Mouse (Mus musculus) T-helper 1 cell (primary cell): ENCODE measurements around the gene Ppp1r3d.

Source experiments
- in situ Hi-C: fragments of 300-600 bp; cut with MboI, MseI; formaldehyde crosslinking; loops from one replicate; pipeline ENCODE4 v1.15.1; 2025; ENCODE audit warnings: high pct_unique_total_duplicates

Gene Ppp1r3d

DNA sequence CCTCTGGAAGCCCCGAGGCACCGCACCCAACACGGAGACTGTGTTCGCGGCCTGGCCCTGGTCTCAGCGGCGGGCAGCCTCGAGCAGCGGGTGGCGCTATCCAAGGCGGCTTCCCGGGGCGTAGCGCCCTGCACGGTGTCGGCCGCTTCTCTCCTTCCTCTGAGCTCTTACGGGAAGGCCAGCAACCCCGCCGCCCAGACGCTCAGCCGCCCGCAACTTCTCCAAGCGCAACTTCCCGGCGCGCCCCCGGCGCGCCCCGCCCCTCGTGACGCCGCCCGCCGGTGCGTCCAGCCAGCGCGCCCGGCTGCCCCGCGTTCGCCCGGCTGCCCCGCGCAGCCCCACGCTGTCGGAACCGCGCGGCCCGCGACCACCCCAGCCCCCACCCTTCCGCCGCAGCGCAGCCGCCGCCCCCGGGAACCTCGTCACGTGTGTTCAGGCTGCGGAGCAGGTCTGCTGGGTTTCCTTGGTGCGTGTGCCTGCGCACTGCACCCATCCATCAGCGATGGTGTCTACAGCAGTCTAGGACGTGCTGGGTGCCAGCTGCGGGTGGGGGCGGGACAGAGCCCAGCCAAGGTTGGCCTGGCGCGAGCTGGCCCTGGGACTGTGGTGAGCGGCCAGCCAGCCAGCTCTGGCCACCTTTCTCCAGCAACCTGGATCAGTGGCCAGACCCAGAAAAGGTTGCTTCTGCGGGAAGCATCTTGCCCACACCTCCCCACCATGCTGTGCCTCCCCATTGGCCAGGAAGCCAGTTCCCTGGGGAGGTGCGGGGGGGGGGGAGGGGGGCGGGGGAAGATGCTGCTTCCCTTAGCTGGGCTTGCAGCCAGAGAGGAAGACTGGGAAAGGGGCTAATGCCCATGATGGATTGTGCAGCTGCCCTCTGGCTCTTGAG is at the start of gene Ppp1r3d, which contains the start of gene Fam217b:
Gene Ppp1r3d, minus strand, starts transcription at position 212 of the 889 bp plus-strand sequence.
Gene Fam217b, plus strand, starts transcription at position 264 of the 889 bp plus-strand sequence.
- in situ Hi-C loops = loop anchor here (25.0 kb wide), 1 partner anchor 1723 kb away; no protein-coding TSS in a partner anchor

DNA sequence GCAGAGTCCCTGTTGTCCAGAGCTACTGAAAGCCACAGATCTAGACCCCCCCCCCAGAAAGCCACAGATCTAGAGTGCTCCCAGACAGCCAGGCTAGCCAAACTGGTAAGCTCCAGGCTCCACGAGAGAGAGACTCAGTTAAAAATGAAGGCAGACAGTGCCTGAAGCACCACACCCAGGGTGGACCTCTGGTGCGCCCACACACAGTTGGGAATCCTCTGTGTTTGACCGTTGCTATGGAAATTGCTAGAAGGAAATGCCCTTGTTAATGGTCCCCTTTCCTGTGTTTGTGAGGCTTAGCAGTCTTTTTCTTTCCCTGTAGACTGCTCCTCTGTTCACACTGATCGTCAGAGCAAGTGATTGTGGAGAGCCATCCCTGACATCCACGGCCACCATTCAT is 46.1 kb upstream of the Ppp1r3d start:
- in situ Hi-C loops = no loop called here

DNA sequence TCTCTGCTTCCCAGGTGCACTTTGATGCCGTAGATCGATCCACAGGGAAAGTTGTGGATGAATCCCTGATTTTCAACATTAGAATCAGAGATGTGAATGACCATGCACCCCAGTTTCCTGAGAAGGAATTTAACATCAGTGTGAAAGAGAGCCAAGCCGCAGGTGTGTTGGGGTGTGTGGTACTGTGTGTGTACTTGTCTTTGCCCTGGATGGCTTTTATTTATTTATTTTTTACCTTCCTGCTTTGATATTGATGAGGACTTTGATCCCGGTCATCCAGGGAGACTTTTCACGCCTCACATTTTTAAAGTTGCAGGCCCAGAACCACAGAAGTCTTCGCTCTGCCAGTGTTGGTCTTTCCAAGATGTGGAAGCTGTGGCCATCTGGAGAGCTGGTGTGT is 43.1 kb upstream of the Ppp1r3d start:
- in situ Hi-C loops = no loop called here

DNA sequence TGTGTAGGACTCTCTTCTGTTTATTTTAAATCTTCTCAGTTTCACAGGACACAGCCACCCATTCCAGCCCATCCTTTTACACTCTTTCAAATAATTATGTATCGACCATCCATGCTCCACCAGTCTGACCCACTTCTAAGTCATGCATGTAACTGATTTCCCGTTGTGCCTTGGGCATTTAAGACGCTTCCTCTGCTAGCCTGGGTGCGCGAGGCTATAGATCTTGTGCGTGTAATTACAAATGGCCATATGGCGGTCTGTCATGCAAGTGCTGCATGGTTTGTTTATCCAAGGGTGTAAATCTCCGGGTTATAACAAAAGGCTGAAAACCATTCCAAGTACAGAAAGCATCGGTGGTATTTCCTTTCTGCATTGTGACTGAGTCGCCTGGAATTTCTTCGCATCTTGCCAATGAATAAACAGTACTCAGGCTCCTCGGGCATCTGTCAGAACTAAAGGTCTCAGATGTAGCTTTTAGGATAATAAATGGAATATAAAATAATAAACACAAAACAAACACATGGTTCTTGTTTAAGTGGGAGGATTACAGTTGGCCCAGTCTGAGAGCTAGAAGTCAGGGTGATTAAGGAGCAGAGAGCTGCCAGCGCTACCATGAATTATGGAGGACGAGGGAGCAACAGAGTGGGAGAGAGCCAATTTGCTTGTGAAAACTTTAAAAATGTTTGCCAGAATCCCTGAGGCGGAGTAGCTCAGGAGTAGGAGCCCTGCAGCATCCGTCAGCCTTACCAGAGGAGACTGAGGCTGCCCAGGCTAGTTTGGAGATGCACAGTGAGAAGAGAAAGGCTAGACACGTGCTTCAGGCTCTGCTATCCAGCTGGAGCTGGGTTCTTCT is 40.6 kb upstream of the Ppp1r3d start:
- in situ Hi-C loops = no loop called here

DNA sequence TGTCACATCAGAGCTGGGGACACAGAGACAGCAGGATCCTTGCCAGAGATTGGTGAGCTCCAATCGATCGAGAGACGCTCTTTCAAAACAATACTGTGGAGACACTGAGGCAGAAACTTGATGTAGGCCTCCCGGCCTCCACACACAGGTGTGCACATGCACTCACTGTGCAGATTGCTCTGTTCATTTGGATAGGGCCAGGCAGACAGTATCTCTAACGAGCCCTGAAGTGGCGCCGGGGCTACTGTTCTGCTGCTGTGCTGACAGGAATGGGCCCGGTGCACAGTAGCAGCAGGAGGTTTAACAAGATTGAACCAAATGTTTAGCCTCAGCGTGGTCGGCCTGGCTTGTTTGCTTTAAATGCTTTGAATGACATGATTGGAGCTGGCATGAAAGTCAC is 36.7 kb upstream of the Ppp1r3d start:
- in situ Hi-C loops = no loop called here

DNA sequence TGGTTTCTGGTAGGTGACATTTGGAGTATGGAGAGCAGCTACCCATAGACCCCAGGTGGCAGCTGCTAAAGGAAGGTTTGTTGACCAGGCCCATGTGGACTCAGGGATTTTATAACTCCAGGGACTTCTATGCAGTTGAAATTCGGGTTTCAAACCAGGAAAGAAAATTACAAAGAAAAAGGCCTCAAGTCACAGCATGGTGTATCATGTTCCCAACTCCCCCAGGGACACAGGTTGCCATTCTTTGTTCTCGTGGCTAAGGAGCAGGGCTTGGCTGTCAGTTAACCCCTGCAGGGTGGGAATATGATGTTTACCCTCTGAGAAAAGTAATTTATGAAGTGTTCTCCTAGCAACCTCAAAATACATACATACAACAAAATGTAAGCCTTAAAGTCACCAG is 36.0 kb upstream of the Ppp1r3d start:
- in situ Hi-C loops = no loop called here

DNA sequence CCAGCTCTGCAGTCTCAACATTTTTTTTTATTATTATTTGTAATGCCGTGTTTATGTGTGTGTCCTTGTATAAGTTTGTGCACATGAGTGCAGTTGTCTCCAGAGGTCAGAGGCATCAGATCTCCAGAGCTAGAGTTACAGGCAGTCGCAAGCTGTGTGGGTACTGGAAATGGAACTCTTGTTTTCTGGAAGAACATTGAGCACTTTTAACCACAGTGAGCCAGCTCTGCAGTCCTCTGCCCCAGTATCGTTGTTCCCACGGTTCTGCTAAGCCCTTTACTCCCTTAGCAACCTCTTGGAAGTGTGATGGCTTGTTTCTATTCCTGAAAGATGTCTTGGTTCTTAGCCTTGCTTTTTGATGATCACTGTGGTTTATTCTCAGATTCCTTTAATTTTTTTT is 35.1 kb upstream of the Ppp1r3d start:
- in situ Hi-C loops = no loop called here

DNA sequence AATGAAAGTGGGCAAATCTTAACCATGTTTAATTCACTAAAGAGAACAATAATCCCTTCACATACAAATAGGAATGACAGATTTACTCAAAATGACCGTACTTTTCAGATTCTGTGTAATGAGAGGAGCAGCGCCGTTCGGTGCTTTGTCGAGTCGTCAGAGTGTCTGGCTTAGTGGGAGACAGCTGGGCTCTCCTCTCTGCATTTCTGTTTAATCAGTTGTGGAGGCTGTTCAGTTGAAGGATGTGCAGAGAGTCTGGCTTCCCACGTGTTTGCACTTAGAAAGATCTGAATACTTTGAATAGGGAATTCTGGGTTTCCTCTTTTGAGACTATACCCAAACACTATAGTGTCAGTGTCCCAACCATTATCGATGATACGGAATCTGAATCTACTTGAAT is 23.0 kb upstream of the Ppp1r3d start:
- in situ Hi-C loops = no loop called here

DNA sequence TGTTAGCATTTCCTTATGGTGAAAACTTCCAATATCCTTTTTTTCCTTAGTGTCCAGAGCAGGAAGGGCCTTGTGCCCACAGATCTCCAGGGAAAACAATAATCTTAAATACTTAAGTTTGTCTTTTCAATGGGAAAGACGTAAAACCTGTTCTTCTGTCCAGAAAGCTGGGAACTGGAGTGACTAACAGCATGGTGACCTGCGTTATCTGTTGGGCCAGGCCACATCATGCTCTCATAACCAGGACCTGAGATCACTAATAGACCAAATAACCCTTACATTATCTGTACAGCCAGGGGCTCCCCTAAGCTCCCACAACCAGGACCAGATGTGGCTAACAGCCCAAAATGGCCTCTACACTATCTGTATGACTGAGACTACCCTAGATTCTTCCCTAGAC is 19.6 kb upstream of the Ppp1r3d start:
- in situ Hi-C loops = no loop called here

DNA sequence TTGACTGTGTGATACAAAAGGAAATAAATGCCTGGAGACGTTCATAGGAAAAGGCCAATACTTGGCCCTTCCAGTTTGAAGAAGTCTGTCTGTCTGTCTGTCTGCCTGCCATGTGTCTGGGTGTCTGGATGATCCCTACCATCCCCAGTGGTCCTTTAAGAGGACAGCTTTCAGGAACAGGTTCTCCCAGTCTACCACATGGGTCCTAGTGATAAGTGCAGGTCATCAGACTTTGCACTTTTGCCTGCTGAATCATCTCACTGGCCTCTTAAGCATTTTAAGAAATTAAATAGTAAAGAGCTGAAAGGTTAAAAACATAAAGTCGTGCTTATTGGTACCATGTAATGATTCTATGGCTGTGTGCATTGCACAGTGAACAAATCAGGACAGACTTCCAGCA is 19.2 kb upstream of the Ppp1r3d start:
- in situ Hi-C loops = no loop called here

DNA sequence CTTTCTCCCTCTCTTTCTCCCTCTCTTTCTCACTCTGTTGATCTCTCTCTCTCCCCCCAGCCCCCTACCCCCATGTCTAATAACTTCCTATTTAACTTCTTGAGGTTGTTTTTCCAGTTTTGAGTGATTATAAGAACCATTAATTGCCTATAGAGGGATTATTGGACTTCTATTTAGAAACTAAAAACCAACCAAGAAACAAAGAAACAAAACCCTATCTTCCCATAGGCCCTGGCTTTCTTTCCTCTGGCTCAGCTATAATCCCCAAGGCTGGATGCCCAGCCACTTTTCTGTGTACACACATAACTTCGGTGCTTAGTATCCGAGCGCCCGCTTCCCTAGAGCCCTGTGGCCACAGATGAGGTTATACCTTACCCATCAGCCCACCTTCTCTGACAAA is 16.0 kb upstream of the Ppp1r3d start, which contains the start of gene Cdh26:
Gene Cdh26, plus strand, starts transcription at position 301 of the 400 bp plus-strand sequence.
- in situ Hi-C loops = no loop called here

DNA sequence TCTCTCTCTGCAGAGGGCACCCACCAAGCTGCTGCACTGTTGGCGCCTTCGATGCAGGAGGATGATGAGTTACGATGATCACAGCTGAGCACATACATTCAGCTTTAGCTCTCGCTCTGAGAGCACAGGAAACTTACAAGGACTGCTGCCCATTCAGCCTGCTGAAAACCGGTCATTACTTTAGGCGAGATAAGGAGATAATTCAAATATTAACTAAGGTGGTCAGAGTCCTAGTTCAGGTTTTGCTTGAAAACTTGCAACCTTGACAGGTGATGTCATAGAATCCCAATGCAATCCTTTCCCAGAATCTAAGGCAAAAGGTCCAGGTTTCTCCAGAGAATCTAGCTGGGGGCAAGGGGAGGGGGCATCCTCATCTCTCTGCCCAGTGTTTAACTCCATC is 15.2 kb upstream of the Ppp1r3d start:
- in situ Hi-C loops = no loop called here

DNA sequence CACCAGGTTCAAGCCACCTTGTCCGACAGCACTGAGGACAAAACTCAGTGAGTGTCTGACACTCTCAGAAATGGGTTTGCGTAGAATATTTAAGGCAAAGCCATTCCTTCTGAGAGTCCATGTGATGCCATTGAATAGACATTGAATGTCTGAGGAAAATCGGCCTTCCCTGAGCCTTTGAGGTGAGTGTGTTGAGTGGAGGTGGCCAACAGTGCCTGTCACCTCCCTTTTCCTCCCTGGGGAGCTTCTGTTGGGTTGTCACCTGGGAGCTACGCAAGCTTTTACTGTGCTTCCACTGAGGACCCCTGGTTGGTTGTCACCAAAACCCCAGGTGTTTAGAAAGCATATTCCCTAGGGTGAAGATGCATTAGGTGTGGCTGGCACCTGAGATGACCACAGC is 14.4 kb upstream of the Ppp1r3d start:
- in situ Hi-C loops = no loop called here

DNA sequence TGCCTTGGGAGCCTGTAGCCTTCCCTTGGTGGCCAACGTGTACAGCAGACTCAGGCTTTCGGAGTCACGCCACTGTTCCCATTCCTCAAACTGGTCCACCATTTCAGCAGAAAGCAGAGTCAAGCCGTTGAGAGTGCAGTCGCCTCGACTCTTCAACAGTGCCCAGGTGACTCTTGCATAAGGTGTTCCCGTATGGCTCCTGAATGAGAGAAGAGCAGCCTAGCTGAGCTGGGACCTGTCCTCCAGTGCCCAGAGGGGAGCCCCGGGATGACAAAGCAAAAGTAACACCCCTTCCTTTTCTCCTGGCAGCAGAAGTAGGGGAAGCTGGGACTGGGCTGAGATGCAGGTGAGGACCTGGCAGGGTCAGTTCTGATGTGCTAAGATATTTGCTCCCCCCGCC is 13.9 kb upstream of the Ppp1r3d start:
- in situ Hi-C loops = no loop called here

DNA sequence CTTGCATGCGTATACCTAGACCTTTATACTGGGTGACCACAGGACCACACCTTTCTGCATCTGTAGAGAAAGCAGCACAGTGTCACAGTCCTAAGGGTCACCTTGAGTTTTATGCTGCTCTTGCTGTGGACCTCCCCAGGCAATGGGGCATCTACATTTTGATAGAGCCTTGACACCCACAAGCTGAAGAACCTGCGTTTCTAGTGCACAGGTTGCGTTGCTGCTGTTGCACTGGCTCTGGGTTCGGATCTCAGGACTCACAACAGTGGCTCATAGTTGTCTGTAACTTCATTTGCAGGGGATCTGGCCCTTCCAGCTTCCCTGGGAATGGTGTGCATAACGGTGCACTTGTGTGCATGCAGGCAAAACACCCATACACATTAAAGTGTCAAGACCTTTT is 12.9 kb upstream of the Ppp1r3d start:
- in situ Hi-C loops = no loop called here

DNA sequence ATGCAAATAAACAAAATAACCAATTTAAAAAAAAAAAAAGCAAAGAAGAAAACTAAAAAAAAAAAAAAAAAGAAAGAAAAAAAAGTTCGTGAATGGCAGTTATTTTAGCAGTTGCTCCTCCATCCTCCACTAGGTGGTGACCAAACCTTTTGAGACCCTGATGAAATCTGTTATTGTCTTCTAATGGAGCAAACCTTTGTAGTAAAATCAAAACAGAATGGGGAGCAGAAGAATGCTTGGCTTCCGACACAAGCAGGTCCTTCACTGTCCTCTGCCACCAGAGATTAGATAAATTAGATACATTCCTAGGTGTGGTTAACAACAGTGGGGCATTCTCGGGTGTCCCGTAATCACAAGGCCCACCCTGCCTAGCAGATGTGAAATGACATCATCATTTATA is 12.0 kb upstream of the Ppp1r3d start:
- in situ Hi-C loops = no loop called here

DNA sequence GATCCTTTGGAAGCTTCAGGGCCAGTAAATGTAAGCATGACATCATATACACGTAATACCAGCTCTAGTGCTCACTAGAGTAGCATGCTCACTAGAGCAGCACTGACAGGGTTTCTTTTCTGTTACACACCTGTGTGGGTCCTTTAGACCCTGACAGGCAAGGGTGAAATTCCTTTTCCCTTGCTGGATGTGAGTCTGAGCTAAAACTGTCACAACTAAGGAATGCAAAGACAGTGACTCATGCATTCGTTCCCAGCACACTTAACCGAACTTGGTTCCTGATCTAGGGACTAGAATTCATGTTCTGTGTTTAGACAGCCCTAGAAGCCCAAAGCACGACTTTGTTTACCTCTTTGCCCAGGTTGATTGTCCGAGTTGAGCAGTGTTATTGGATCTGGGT is 9.0 kb upstream of the Ppp1r3d start:
- in situ Hi-C loops = loop anchor here (25.0 kb wide), 1 partner anchor 1714 kb away; no protein-coding TSS in a partner anchor

DNA sequence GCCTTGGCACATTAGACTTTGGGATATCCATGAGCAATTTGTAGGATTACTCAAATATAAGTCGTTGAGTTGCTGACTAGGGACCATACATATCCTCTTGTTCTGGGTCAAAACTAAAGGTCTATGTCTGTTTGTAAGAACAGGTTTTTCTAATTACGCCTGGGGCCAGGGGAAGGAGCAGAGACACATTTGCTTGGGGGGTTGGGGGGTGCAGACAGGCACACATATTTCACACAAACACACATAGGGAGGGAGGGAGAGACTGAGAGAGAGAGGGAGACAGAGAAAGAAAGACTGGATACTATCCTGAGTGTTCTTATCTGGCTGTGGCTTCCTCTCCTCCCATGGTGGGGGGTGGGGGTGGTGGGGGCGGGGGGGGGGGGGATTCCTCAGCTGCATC is 7.9 kb upstream of the Ppp1r3d start:
- in situ Hi-C loops = loop anchor here (25.0 kb wide), 1 partner anchor 1715 kb away; no protein-coding TSS in a partner anchor

DNA sequence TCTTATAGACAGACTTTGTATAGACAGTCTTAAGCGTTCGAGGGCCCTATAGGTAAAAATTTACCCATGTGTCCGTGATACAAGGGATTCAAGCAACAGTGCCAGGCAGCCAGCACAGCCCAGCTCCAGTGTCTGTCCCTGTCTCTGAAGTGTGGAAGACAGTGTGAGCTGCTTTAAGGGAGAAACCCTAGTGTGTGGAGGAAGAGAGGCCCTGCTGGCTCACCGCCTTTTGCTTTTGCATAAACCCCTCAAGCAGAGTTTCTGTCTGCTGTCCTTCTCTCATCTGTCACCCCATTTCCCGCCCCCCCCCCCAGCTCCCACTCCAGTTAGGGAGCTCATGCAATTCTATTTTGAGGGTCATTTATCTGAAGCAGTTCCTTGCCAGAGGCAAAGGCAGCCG is 7.3 kb upstream of the Ppp1r3d start:
- in situ Hi-C loops = loop anchor here (25.0 kb wide), 1 partner anchor 1716 kb away; no protein-coding TSS in a partner anchor

DNA sequence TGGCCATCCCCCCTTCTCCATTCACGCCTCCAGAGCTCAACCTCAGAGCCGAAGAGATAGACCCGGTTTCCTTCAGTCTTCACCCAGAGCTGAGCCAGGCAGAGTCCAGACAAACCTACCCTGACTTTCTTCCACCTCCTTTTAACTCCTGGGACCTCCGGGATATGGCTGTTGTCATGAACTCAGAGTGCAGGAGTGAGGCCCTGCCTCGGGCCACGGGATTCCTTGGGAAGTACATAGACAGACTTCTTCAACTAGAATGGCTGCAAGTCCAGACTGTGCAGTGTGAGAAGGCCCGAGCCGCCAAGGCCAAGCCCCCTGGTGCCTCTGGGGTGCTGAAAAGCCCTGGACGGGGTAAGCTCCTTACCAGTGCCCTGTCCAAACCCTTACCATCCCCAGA is 6.3 kb upstream of the Ppp1r3d start:
- in situ Hi-C loops = loop anchor here (25.0 kb wide), 1 partner anchor 1717 kb away; no protein-coding TSS in a partner anchor

DNA sequence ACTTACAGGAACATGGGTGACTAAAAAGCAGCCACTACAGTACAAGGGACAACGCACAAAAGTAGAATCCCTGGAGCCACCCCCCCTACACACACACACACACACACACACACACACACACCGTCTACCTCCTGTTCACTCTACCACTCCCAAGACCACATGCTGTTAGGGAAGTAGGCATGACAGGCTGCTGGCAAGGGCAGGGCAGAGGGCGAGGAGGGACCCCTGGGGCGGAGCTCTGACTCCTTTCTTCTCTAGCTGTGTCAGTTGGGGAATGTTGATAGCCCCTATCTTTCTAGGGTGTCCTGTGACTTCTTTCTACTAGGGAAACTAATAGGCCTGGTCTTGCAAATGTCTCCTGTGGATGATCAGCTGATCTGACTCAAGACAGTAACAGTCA is 2.7 kb upstream of the Ppp1r3d start:
- in situ Hi-C loops = loop anchor here (25.0 kb wide), 1 partner anchor 1720 kb away; no protein-coding TSS in a partner anchor

DNA sequence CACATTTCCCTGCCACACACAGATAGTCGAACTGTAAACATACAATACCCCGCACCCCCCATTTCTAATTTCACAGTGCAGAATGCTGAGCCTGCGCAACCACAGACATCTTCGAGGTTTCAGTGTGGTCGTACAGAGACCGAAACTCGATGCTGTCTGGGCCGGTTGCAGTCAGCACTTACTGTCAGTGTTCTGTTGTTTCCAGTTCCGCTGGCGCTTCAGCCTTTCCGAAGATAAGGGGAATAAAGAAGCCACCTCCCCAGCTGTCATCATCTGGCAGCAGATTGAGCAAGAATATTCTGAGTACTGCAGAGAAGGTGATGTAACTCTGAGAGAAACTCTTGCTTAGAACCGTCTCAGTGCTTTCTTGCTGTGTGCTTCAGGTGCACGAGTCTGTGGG is 2.2 kb upstream of the Ppp1r3d start:
- in situ Hi-C loops = loop anchor here (25.0 kb wide), 1 partner anchor 1721 kb away; no protein-coding TSS in a partner anchor
